Mouse (Mus musculus): ENCODE results near the gene Cd59a. TPM values are rescaled to one million over a fixed set of nuclear protein-coding genes. Genes with fewer than 3 reads are reported as not detected.

The Cd59a gene
- 0.25 TPM for polyA plus RNA-seq (2017; shearing (Covaris generic))

GRCm38 (mm10) chr2:104095741-104096213 lies at the start of gene Cd59a:
Gene Cd59a, plus strand, starts transcription at chr2:104095801.

GRCm38 (mm10) chr2:104065526-104065925 lies 30.1 kb upstream of the Cd59a start, which contains the start of gene Gm10912:
Gene Gm10912, plus strand, starts transcription at chr2:104065826.

GRCm38 (mm10) chr2:104068450-104068849 lies 27.2 kb upstream of the Cd59a start, which contains the start of gene Gm10799:
Gene Gm10799, minus strand, starts transcription at chr2:104068550.

DNA sequence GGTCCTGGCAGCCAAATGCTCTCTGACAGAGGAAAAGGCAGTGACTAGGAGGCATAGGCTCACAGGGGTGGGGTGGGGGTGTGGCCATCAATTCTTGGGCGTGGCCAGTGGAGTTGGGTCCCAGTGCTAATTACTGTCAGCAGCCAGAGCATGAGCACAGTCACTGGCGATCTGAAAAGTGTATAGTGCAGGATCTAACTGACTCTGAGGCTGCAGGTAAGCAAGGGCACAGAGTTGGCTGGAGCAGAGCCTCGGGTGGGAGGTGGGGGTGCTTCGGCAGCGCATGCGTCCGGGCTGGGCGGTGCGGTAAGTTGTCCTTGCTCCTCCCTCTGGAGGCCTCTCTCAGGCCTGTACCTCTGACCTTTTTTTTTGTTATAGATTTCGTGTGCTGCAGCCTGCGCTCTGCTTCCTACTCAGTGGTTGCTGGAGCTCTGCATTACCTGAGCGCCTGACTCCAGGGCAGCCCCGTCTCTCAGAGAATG lies 25.9 kb upstream of the Cd59a start, which contains the start of gene Cd59b:
Gene Cd59b (plus strand): TSS at position 146 of the 482 bp plus-strand sequence.

GRCm38 (mm10) chr2:104122505-104123378 lies 27.1 kb downstream of the Cd59a start, which contains the start of gene A930018P22Rik:
Gene A930018P22Rik, plus strand, starts transcription at chr2:104122769.

Other genes starting within 250 kb of the Cd59a start
- gene Lmo2, start 137.8 kb upstream of the Cd59a start, polyA plus RNA-seq (2017; shearing (Covaris generic)) = 1.9 TPM
- 46.9 TPM for gene Fbxo3, start 68.1 kb upstream of the Cd59a start, polyA plus RNA-seq (2017; shearing (Covaris generic))
- gene 4931422A03Rik, start 67.4 kb upstream of the Cd59a start, polyA plus RNA-seq (2017; shearing (Covaris generic)) = 3.6 TPM
- 0.38 TPM for gene Gm10912, start 30.0 kb upstream of the Cd59a start, polyA plus RNA-seq (2017; shearing (Covaris generic))
- gene Gm10799, start 27.3 kb upstream of the Cd59a start, polyA plus RNA-seq (2017; shearing (Covaris generic)) = not detected
- gene Cd59b, start 26.0 kb upstream of the Cd59a start, polyA plus RNA-seq (2017; shearing (Covaris generic)) = not detected
- gene A930018P22Rik, start 27.0 kb downstream of the Cd59a start, polyA plus RNA-seq (2017; shearing (Covaris generic)) = not detected

Data from CD4-positive, CD25-positive, alpha-beta regulatory T cell (primary cell).